Mouse (Mus musculus): ENCODE results near the gene Dnah8.
"Not testable (repeated sequence)": the region's sequence is repeated elsewhere in the genome, so short reads cannot be mapped to it uniquely, and the experiment has no call there.

DNA sequence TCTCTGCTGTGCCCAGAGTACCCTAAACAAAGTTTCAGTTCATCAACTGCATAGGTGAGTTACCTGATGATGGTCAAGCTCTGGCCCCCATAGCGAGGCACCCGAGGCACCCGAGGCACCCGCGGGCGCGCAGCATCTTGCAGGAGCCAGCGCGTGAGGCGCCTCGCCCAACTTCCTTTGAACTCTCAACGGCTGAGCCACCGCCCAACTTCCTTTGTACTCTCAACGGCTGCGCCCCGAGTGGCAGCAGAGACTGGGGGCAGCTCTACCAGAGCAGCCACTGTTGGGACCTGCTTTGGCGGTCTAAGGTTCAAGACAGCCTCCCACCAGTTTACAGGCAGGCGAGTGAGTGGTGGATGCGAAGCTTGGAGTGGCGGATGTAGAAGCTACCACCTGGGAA is 2.6 kb downstream of the Dnah8 start, which contains the start of gene Glo1:
- TF ChIP-seq CTCF, POLR2A (IDR thresholded peaks at IDR 0.05; ENCODE audit: insufficient read depth, low read depth, low read length): not testable (repeated sequence)
